Mouse (Mus musculus): ENCODE results near the gene Itprip.

Gene Itprip

GRCm38 (mm10) chr19:47884296-47885085, 34.6 kb downstream of the Itprip start:
- DNase-seq: no peak

GRCm38 (mm10) chr19:47882882-47883254, 36.2 kb downstream of the Itprip start:
- no peak for DNase-seq

GRCm38 (mm10) chr19:47882151-47882881, 36.8 kb downstream of the Itprip start:
- DNase-seq: peak; percentile 92 to 94

- no peak for DNase-seq
These were observed 37.6 kb downstream of the Itprip start for GRCm38 (mm10) chr19:47881538-47881937.

- DNase-seq: no peak
These were observed 42.8 kb downstream of the Itprip start for GRCm38 (mm10) chr19:47876252-47876651.

GRCm38 (mm10) chr19:47871515-47871914, 47.6 kb downstream of the Itprip start:
- DNase-seq: peak; percentile 46 to 64

GRCm38 (mm10) chr19:47870102-47870666, 48.9 kb downstream of the Itprip start:
- no peak for DNase-seq

- DNase-seq: no peak
These were observed 49.6 kb downstream of the Itprip start for GRCm38 (mm10) chr19:47869516-47869915.

GRCm38 (mm10) chr19:47868951-47869350, 50.1 kb downstream of the Itprip start:
- DNase-seq: no peak

- no peak for DNase-seq
These were observed 51.4 kb downstream of the Itprip start for GRCm38 (mm10) chr19:47867628-47868175.

- peak; percentile 97 to 98 for DNase-seq
These were observed 53.6 kb downstream of the Itprip start, which contains the start of gene Gsto2 for GRCm38 (mm10) chr19:47865353-47865947. TSS of gene Gsto2 (plus strand) at chr19:47865534.

- no peak for DNase-seq
These were observed 54.4 kb downstream of the Itprip start for GRCm38 (mm10) chr19:47864721-47865120.

GRCm38 (mm10) chr19:47864051-47864450, 55.0 kb downstream of the Itprip start:
- no peak for DNase-seq

- DNase-seq: no peak
These were observed 56.5 kb downstream of the Itprip start for GRCm38 (mm10) chr19:47862581-47862980.

GRCm38 (mm10) chr19:47859180-47859579, 59.9 kb downstream of the Itprip start:
- DNase-seq: no peak

GRCm38 (mm10) chr19:47857957-47858942, 60.8 kb downstream of the Itprip start:
- DNase-seq: no peak

GRCm38 (mm10) chr19:47854796-47855783, 64.0 kb downstream of the Itprip start, which contains the start of gene Gsto1:
TSS of gene Gsto1 (plus strand) at chr19:47854970.
- DNase-seq: peak; percentile 93 to 94

GRCm38 (mm10) chr19:47853951-47854795, 64.9 kb downstream of the Itprip start:
- DNase-seq: no peak

- DNase-seq: no peak
These were observed 66.0 kb downstream of the Itprip start for GRCm38 (mm10) chr19:47853053-47853452.
